Mouse (Mus musculus) cerebellum, adult 18-20 months (tissue): ENCODE measurements at regions not wholly inside any gene's neighbourhood (a gene's known extent, or its start where the extent isn't known, plus 50 kb on each side); places are given as distances from the start of the nearest gene placed in this dataset.

Experiments
- DNase-seq, 2 experiments: peaks; one replicate each; pipeline ENCODE4 v3.0.0; 2021

DNA sequence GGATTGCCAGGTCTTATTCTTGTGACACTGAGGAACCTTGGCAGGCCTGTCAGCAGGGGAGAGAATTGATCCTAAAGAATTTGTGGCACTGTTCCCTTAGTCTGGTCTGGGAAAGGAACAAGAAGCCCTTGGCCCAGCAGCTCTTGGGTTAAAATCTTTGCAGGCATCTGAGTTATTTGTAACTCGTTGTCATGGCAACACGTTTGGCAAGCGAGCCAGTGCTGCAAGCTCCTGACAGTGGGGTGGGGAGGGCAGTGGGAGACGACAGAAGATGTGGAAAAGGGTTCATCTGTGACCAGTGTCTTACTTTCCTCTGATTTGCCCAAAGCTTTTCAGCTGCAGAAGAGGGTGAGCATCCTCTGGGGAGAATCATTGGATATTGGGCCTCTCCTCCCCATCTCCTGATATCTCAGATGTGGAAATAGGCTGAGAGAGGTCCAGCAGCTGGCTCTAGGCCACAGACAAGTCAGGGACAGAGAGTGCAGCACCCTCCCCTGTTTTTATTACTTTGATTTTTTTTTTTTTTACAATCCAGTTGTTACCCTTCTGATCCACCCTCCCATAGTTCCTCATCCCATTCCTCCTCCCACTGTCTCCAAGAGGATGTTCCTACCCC lies 92.4 kb upstream of the Huwe1 start:
- DNase-seq, result peak in 1 of 2 experiments; percentile 2
